Mouse (Mus musculus) hindbrain, embryonic 13.5 days (tissue): ENCODE measurements around the gene Nfix. TPM values are rescaled to one million over a fixed set of nuclear protein-coding genes. Genes with fewer than 3 reads are reported as not detected.

Source experiments
- ATAC-seq: fragments of 200-750 bp; cut with Nextera tagmentation; 2 replicates; pipeline ENCODE4 v1.8.0; 2017; ENCODE audit warnings: moderate TSS enrichment; ENCODE audit not compliant: low FRiP score
- H3K27ac ChIP-seq: fragments of 300-500 bp; sonication (generic); 2 replicates; pipeline ENCODE4 v1.5.1; 2015; ENCODE audit warnings: inconsistent platforms, mild to moderate bottlenecking, moderate library complexity
- H3K27me3 ChIP-seq: fragments of 300-500 bp; sonication (generic); 2 replicates; pipeline ENCODE4 v1.6.1; 2015; ENCODE audit warnings: mild to moderate bottlenecking, inconsistent platforms
- H3K36me3 ChIP-seq: fragments of 300-500 bp; sonication (generic); 2 replicates; pipeline ENCODE4 v1.6.1; 2015; ENCODE audit warnings: mild to moderate bottlenecking, inconsistent platforms
- H3K4me1 ChIP-seq: fragments of 300-500 bp; sonication (generic); replicated peaks from 2 replicates; pipeline ENCODE4 v1.6.1; 2015; ENCODE audit warnings: inconsistent platforms
- H3K4me2 ChIP-seq: fragments of 300-500 bp; sonication (generic); 2 replicates; pipeline ENCODE4 v1.6.1; 2015; ENCODE audit warnings: inconsistent platforms, mild to moderate bottlenecking, moderate library complexity
- H3K4me3 ChIP-seq: fragments of 300-500 bp; sonication (generic); 2 replicates; pipeline ENCODE4 v1.5.1; 2015; ENCODE audit warnings: mild to moderate bottlenecking, inconsistent platforms
- H3K9ac ChIP-seq: fragments of 300-500 bp; sonication (generic); 2 replicates; pipeline ENCODE4 v1.6.1; 2015; ENCODE audit warnings: mild to moderate bottlenecking, inconsistent platforms
- H3K9me3 ChIP-seq: fragments of 300-500 bp; sonication (generic); 2 replicates; pipeline ENCODE4 v1.6.1; 2016; ENCODE audit warnings: inconsistent platforms
- WGBS: fragments of 180-500 bp; shearing (Covaris S2); methylation state at CpG from one replicate; pipeline ENCODE4 v1.1.7; 2015; 5-methylcytosine and 5-hydroxymethylcytosine counted together
- polyA plus RNA-seq: library from polyadenylated mRNA; unstranded; fragments of >200 nt; fragmentation: Nextera tagmentation; extraction: Ambion mirVana; gene quantifications from 2 replicates; pipeline ENCODE4 v1.2.1, GENCODE M21; 2015

Nfix gene
- polyA plus RNA-seq, 1 experiment from 2014 or later, result 44.1 TPM

DNA sequence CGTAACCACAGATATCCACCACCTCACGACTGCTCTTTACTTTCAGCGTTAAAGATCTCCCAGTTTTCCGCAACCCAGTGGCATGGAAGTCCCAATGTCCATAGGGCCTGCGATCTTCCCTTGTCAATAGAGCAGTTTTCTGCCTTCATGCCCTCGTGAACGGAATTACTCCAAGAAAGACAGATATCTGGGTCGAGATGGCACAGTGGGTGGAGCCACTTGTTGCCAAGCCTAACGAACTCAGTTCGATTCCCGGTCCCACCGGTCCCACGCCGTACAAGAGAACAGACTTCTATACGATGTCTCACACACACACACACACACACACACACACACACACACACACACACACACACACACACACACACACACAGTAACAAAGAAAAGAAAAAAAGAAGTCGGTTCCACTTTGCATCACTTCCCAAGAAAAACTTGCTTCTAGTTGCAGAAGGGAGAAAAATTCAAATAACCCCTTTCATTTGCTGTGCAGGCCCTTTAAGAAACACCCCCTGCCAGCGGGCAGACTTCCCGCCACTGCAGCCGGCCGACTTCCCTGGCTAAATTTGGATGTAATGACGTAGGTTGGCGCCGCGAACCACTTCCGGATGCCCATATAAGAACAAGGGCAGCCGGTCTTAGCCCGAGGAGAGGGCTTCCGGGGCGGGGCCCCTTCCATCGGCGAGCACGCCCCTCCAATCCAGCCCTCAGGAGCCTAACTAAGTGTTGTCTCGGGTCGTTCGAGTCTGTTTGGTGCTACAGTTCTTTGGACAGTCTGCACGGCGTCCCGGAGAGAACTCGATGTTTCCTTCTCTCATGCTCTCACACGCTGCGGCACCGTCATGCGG, 136.4 kb downstream of the Nfix start:
- WGBS, result 4% methylated on average over 43 of the region's 43 CpGs
- peak overlapping the region; percentile 69 for H3K4me3 ChIP-seq
- peak overlapping the region; percentile 90 for H3K4me2 ChIP-seq
- peaks cover 7% of the 10 kb centered on the region for H3K36me3 ChIP-seq
- H3K9ac ChIP-seq, result peak overlapping the region; percentile 81
- H3K9me3 ChIP-seq, result no peaks in the 10 kb centered on the region
- no peaks in the 10 kb centered on the region for H3K27me3 ChIP-seq
- peak; percentile 83 for ATAC-seq
- peaks cover 57% of the 10 kb centered on the region for H3K4me1 ChIP-seq
- H3K27ac ChIP-seq, result peak overlapping the region; percentile 88

DNA sequence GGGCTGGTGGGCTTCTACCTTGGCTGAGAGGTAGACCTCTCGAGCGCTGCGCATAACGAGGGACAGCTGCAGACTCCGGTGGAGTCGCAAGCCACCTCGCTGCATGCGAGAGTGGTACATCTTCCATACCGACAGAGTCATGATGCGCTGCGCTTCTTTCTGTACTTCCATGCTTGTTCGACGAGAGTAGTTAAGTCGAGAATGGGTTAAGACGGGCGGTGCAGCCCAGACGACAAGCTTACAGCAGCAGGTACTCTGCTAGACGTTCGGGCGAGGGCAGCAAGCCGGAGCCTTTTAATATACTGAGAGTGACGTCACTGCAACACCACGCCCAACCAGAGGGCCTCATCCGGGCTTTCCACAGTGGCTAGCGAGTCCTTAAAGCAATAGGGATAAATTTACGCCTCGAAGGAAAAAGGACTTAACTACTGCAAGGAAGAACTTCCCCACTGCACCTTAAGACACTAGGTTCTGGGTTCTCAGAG, 137.5 kb downstream of the Nfix start, which contains the start of gene Ier2:
TSS of gene Ier2 (minus strand) at position 272 of the 485 bp plus-strand sequence.
- peak; percentile 75 for ATAC-seq
- H3K9me3 ChIP-seq, result no peaks in the 10 kb centered on the region
- H3K9ac ChIP-seq, result peak within 1 kb of the TSS; percentile 83
- peak within 1 kb of the TSS; percentile 90 for H3K4me2 ChIP-seq
- H3K4me3 ChIP-seq, result peak within 1 kb of the TSS; percentile 69
- no peaks in the 10 kb centered on the region for H3K27me3 ChIP-seq
- H3K4me1 ChIP-seq, result peaks cover 57% of the 10 kb centered on the region
- peak within 1 kb of the TSS; percentile 88 for H3K27ac ChIP-seq
- H3K36me3 ChIP-seq, result no peaks in the 10 kb centered on the region
- under 1% methylated on average over 27 of the region's 27 CpGs for WGBS

DNA sequence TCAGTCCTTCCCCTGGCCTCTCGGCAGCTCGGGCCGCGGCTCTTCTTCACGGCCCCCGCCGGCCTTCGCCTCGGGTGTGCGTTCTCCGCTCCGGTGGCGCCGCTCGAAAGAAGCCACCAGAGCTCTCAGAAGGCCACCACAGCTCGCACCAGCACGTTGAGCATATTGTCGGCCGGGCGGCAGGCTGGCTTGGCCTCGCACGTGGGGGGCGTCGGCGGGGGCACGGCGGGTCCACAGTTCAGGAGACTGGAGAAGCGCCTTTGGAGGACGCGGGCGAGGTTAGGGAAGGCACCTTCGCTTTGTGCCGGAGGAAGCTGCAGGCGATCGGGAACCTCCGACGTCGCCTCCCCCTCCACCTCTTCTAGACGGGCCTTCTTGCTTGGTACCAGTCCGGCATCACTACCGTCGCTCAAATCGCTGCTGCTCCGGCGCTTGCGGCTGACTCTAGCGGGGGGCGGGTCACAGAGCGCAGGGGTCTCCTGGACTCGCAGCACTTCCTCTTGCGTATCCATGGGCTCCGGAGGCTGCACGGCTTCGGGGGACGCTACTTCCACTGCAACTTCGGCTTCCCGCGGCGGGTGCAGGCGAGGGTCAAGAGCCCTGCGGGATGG, 138.1 kb downstream of the Nfix start:
- ATAC-seq, result peak; percentile 13
- peaks cover 58% of the 10 kb centered on the region for H3K4me1 ChIP-seq

DNA sequence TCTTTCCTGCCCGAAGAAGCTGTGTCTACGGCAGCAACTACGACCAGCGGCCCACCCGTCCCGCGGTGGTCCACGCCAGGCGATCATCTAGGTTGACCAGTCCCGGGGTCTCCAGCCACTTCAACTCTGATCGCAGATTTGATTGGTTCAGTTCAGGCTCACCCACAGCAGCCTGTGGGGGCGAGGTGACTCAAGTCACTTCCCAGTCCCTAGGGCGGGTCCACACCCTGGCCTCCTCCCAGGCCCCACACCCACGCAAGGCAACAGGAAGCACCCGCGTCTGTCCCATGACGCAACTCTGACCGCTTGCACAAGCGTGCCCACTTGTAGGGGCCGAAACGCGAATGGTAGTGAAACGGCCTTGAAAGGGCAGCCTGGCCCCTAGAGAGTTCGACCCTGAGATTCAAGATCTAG, 138.7 kb downstream of the Nfix start:
- H3K4me1 ChIP-seq, result peaks cover 59% of the 10 kb centered on the region
- WGBS, result under 1% methylated on average over 24 of the region's 24 CpGs
- no peaks in the 10 kb centered on the region for H3K9me3 ChIP-seq
- peak overlapping the region; percentile 88 for H3K27ac ChIP-seq
- H3K4me2 ChIP-seq, result peak overlapping the region; percentile 90
- peak overlapping the region; percentile 83 for H3K9ac ChIP-seq
- no peak for ATAC-seq
- H3K36me3 ChIP-seq, result no peaks in the 10 kb centered on the region
- peak overlapping the region; percentile 69 for H3K4me3 ChIP-seq
- peaks cover 3% of the 10 kb centered on the region; the same call in 1 of the 2 replicates for H3K27me3 ChIP-seq

More for the DNA sequence above, 138.1 kb downstream of the Nfix start:
- Histone ChIP-seq H3K27me3 (0 out of 2 replicates have a peak, but pooled peaks cover under 1% of the 10 kb centered on the region), H3K27ac (peak overlapping the region; percentile 88), H3K36me3 (no peaks in the 10 kb centered on the region), H3K9me3 (no peaks in the 10 kb centered on the region), H3K4me2 (peak overlapping the region; percentile 90), H3K4me3 (peak overlapping the region; percentile 69), H3K9ac (peak overlapping the region; percentile 83)
- WGBS, result under 1% methylated on average over 61 of the region's 61 CpGs

DNA sequence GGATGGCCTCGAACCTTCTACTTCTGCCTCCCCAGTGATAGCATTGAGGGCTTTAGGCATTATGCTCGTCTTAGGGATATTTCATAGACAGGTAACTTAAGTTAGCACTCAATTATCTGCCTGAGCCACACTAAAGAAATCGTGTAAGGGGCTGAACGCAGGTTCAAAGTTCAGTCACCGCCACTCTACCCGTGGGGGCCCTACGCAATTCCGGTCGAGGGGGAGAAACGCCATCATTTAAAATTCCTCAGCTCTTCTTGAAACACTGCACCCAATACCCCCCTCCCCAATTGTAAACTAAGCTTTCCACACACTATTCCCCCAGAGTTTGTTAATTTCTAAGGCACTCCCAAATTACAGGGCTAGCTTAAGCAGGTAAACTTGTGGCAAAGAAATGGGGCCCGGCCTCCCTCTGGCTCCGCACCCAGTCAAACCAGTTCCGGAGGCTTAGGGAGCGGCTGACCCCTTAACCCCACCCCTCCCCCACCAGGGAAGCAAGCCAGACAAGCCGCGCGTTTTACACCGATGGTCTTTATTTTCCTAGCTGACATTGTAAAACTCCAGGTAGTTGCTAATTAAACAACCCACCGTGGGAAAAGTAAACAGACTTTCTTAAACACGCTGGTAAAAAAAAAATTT, 139.2 kb downstream of the Nfix start:
- Histone ChIP-seq H3K4me1 (peaks cover 59% of the 10 kb centered on the region), H3K27ac (peak overlapping the region; percentile 88), H3K27me3 (peaks cover 3% of the 10 kb centered on the region; the same call in 1 of the 2 replicates), H3K9me3 (no peaks in the 10 kb centered on the region), H3K9ac (peak overlapping the region; percentile 83), H3K4me2 (peak overlapping the region; percentile 90), H3K4me3 (peak overlapping the region; percentile 69), H3K36me3 (no peaks in the 10 kb centered on the region)
- WGBS, result 1% methylated on average over 20 of the region's 20 CpGs
- ATAC-seq, result no peak

DNA sequence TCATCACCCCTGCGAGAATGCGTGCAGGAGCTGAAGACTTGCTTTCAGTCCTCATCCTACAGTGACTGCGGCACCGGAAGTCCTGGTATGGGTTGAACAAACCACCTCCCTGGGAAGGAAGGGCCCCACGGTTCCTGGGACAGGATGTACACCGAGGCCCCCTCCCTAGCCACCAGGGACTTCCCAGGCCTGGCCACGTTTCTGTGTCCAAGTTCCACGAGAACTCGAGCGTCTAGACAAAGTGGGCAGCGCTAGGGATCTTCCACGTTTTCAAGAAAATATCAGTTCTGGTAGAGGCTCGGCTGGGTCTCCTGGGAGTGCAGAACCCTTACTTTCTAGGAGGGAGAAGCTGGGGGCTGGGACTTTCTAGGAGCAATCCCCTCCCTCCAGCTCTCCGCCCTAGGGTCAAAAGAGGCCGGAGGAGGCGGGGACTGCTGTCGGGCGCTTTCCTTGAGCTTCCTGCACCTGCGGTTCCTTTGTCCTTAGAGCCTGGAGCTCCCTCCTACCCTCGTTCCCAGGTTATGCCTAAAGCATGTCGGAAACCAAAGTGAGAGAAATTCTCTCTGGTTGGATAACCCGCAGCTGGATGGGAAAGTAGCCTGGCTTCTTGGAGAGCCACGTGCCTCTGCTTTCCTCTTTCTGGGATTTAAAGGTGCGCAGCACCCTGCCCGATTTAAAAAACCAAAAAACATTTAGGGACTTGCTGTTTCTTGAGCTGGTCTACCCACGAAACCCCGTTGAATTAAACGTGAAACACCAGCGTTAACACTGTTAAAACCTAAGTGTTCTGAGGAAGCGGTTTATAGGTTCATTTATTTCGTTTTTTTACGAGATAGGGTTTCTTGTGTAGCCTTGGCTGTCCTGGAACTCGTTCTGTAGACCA, 140.0 kb downstream of the Nfix start:
- Histone ChIP-seq H3K36me3 (no peaks in the 10 kb centered on the region), H3K9ac (peak overlapping the region; percentile 83), H3K9me3 (no peaks in the 10 kb centered on the region), H3K4me2 (peak overlapping the region; percentile 90), H3K27ac (peak overlapping the region; percentile 88), H3K4me3 (peak overlapping the region; percentile 69), H3K27me3 (peaks cover 3% of the 10 kb centered on the region; the same call in 1 of the 2 replicates), H3K4me1 (peaks cover 59% of the 10 kb centered on the region)
- 3% methylated on average over 33 of the region's 33 CpGs for WGBS
- ATAC-seq, result no peak

DNA sequence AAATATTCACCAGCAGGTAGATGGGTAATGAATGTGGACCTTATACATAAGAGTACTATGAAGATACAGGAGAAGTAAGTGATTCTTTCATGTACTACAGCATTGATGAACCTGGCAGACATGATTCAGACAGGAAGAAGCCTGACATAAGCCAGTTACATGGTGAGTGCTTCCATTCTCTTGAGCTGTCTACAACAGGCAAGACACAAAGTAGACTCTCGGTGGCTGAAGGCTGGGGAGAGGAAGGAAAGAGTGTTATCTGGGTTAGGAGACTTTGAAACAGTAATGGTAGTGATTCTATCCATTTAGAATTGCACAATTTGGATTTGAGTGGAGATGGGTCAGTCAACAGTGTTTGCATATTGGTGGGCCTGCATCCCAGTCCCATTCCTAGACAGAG, 141.2 kb downstream of the Nfix start:
- Histone ChIP-seq H3K9me3 (no peaks in the 10 kb centered on the region), H3K27me3 (peaks cover 3% of the 10 kb centered on the region; the same call in 1 of the 2 replicates), H3K27ac (no peak overlapping the region), H3K4me3 (no peak overlapping the region), H3K4me1 (peaks cover 63% of the 10 kb centered on the region), H3K9ac (no peak overlapping the region; the same call in 1 of the 2 replicates), H3K36me3 (no peaks in the 10 kb centered on the region), H3K4me2 (no peak overlapping the region)
- WGBS, result 83% methylated on average over 1 of the region's 1 CpGs
- no peak for ATAC-seq

DNA sequence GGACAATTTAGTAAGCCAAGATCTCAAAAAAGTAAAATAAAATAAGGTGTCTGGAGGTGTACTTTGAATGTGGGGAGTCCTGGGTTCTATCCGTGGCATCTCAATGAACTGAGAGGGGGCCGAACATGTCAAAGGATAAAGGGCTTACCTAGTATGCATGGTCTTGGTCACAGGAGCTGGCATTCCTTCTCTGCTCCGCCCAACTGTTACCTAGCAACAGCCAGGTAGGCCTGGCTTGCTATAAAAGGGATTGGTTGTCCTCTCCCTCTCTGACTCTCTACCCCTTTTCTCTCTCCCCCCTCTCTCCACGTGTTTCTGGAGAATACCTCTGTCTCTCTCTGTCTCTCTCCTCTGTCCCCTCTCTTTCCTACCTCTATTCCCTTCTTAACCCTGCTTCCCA, 142.5 kb downstream of the Nfix start:
- Histone ChIP-seq H3K27me3 (peaks cover 3% of the 10 kb centered on the region; the same call in 1 of the 2 replicates), H3K36me3 (no peaks in the 10 kb centered on the region), H3K4me3 (no peak overlapping the region), H3K4me2 (no peak overlapping the region), H3K9me3 (no peaks in the 10 kb centered on the region), H3K27ac (no peak overlapping the region), H3K4me1 (peaks cover 55% of the 10 kb centered on the region), H3K9ac (no peak overlapping the region)
- WGBS, result 54% methylated on average over 4 of the region's 4 CpGs
- ATAC-seq, result no peak

DNA sequence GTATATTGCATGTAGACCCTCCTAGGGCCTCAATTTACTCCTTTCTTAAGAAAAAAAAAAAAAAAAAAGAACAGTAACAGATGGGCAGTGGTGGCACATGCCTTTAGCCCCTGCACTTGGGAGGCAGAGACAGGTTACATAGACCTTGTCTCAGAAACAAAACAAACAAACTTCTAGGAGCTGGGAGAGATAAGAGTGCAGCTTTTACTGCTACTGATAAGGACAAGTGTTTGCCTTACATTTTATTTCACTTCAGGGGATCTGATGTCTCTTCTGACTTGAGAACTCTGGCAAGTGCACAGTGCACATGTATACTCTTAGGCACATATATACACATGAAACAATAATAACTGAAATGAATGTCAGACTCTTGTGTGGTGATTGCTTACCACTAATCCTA, 142.9 kb downstream of the Nfix start:
- H3K4me3 ChIP-seq, result peak overlapping the region; percentile 32; the same call in 1 of the 2 replicates
- peaks cover 55% of the 10 kb centered on the region for H3K4me1 ChIP-seq
- H3K4me2 ChIP-seq, result peak overlapping the region; percentile 52
- no peak for ATAC-seq
- H3K36me3 ChIP-seq, result no peaks in the 10 kb centered on the region
- H3K27ac ChIP-seq, result peak overlapping the region; percentile 88; the same call in 1 of the 2 replicates
- H3K27me3 ChIP-seq, result peaks cover 3% of the 10 kb centered on the region; the same call in 1 of the 2 replicates
- H3K9ac ChIP-seq, result no peak overlapping the region
- no peaks in the 10 kb centered on the region for H3K9me3 ChIP-seq

DNA sequence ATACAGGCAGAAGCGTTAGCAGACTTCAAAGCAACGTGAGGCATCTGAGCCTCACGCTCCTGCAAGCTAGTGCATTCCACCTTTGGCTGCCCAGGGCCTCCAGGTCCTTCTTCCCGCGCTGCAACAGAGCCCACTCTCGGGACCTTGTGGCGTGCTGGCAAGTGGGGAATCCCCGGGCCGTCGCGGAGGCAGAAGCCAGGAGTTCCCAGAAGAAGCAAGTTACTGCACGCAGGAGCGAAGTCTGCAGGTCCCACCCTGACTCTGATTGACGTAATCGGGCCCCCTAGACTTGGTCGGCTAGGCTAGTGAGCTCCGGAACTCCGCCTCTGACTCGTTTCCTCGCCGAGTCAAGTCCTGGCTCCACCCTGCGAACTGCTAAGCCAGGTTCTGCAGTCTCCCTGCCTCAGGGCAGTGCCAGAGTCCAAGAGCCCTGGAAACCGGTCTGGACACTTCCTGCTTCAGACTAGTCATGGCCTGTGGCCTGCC, 143.5 kb downstream of the Nfix start:
- no peak for ATAC-seq
- peak overlapping the region; percentile 32 for H3K4me3 ChIP-seq
- 1% methylated on average over 23 of the region's 23 CpGs for WGBS

DNA sequence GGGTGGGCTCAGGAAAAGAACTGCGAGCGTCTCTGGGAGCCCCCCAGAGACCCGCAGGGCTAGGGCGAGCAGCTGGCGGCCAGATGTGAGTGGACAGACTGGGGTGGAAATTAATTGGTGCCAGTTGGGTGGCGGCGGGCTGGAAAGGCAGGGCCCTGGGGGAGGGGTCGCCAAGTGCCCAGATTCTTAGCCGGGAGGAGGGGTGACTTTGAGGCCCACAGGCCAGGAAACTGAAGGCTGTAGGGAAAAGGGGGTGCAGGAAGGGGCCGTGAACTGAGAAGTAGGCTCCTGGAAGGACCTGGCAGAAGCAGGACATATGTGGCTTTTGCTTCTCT, 144.0 kb downstream of the Nfix start:
- ATAC-seq, result 0 out of 2 replicates have a peak, but pooled peaks have one; percentile 7

More for the DNA sequence above, 143.5 kb downstream of the Nfix start:
- Histone ChIP-seq H3K27ac (peak overlapping the region; percentile 88), H3K36me3 (no peaks in the 10 kb centered on the region), H3K4me1 (peaks cover 51% of the 10 kb centered on the region), H3K9ac (peak overlapping the region; percentile 49), H3K27me3 (peaks cover 3% of the 10 kb centered on the region; the same call in 1 of the 2 replicates), H3K9me3 (no peaks in the 10 kb centered on the region), H3K4me2 (peak overlapping the region; percentile 52)

More for the DNA sequence above, 144.0 kb downstream of the Nfix start:
- Histone ChIP-seq H3K4me1 (peaks cover 49% of the 10 kb centered on the region), H3K9me3 (no peaks in the 10 kb centered on the region), H3K9ac (peak overlapping the region; percentile 49), H3K4me2 (peak overlapping the region; percentile 52), H3K27ac (peak overlapping the region; percentile 88), H3K27me3 (peaks cover 3% of the 10 kb centered on the region; the same call in 1 of the 2 replicates), H3K36me3 (no peaks in the 10 kb centered on the region), H3K4me3 (peak overlapping the region; percentile 32)
- 3% methylated on average over 10 of the region's 10 CpGs for WGBS
